Mouse (Mus musculus): ENCODE data around the gene Trcg1. TPM values are rescaled to one million over a fixed set of nuclear protein-coding genes. Genes with fewer than 3 reads are reported as not detected.

Gene Trcg1
- polyA plus RNA-seq, 1 experiment from 2014 or later = not detected

GRCm38 (mm10) chr9:57295666-57296065 lies 59.3 kb downstream of the Trcg1 start:
- no peak for TF ChIP-seq CTCF (IDR thresholded peaks at IDR 0.05; ENCODE audit: low read depth)
- WGBS = 67% methylated on average over 3 of the region's 3 CpGs
- no peak overlapping the region for H3K4me2 ChIP-seq
- no peaks in the 10 kb centered on the region for H3K36me3 ChIP-seq (ENCODE audit: insufficient read depth)
- no peaks in the 10 kb centered on the region for H3K27me3 ChIP-seq (ENCODE audit: insufficient read depth, low read length)
- no peak overlapping the region for H3K27ac ChIP-seq (ENCODE audit: low read depth)
- no peak overlapping the region for H3K4me3 ChIP-seq (ENCODE audit: low read depth, low read length)
- no peak overlapping the region for H3K9ac ChIP-seq
- DNase-seq = no peak
- H3K9me3 ChIP-seq (ENCODE audit: low read depth, low read length) = no peaks in the 10 kb centered on the region
- ATAC-seq (ENCODE audit: insufficient read depth) = no peak
- no peaks in the 10 kb centered on the region for H3K4me1 ChIP-seq (ENCODE audit: insufficient read depth)

GRCm38 (mm10) chr9:57296277-57296676 lies 59.9 kb downstream of the Trcg1 start:
- H3K36me3 ChIP-seq (ENCODE audit: insufficient read depth) = no peaks in the 10 kb centered on the region
- ATAC-seq (ENCODE audit: insufficient read depth) = no peak

GRCm38 (mm10) chr9:57297938-57298337 lies 61.6 kb downstream of the Trcg1 start:
- H3K27me3 ChIP-seq (ENCODE audit: insufficient read depth, low read length) = no peaks in the 10 kb centered on the region
- no peak overlapping the region for H3K4me2 ChIP-seq
- WGBS = 91% methylated on average over 2 of the region's 2 CpGs
- H3K4me3 ChIP-seq (ENCODE audit: low read depth, low read length) = no peak overlapping the region
- no peaks in the 10 kb centered on the region for H3K4me1 ChIP-seq (ENCODE audit: insufficient read depth)
- no peaks in the 10 kb centered on the region for H3K9me3 ChIP-seq (ENCODE audit: low read depth, low read length)
- H3K36me3 ChIP-seq (ENCODE audit: insufficient read depth) = no peaks in the 10 kb centered on the region
- H3K9ac ChIP-seq = no peak overlapping the region
- ATAC-seq (ENCODE audit: insufficient read depth) (no peak), DNase-seq (no peak)
- H3K27ac ChIP-seq (ENCODE audit: low read depth) = no peak overlapping the region
- TF ChIP-seq CTCF (IDR thresholded peaks at IDR 0.05; ENCODE audit: low read depth) = no peak

More at GRCm38 (mm10) chr9:57296277-57296676, 59.9 kb downstream of the Trcg1 start:
- H3K9ac ChIP-seq = no peak overlapping the region
- peak; percentile 30 for DNase-seq
- H3K9me3 ChIP-seq (ENCODE audit: low read depth, low read length) = no peaks in the 10 kb centered on the region
- H3K4me2 ChIP-seq = no peak overlapping the region
- 61% methylated on average over 8 of the region's 8 CpGs for WGBS
- no peak overlapping the region for H3K27ac ChIP-seq (ENCODE audit: low read depth)
- no peaks in the 10 kb centered on the region for H3K27me3 ChIP-seq (ENCODE audit: insufficient read depth, low read length)
- H3K4me3 ChIP-seq (ENCODE audit: low read depth, low read length) = no peak overlapping the region
- no peak for TF ChIP-seq CTCF (IDR thresholded peaks at IDR 0.05; ENCODE audit: low read depth)
- no peaks in the 10 kb centered on the region for H3K4me1 ChIP-seq (ENCODE audit: insufficient read depth)

Other genes with a start within 250 kb of the Trcg1 start
- 39.5 and 40.9 TPM in 2 replicates for gene Ptpn9, start 241.6 kb upstream of the Trcg1 start, polyA plus RNA-seq (2014; fragmentation: Nextera tagmentation; extraction: Ambion mirVana)
- 49.2 and 52.1 TPM in 2 replicates for gene Sin3a, start 164.5 kb upstream of the Trcg1 start, polyA plus RNA-seq (2014; fragmentation: Nextera tagmentation; extraction: Ambion mirVana)
- gene Man2c1, start 105.9 kb upstream of the Trcg1 start, polyA plus RNA-seq (2014; fragmentation: Nextera tagmentation; extraction: Ambion mirVana) = 44.2 and 45.2 TPM in 2 replicates
- 5.9 and 7.1 TPM in 2 replicates for gene Neil1, start 88.3 kb upstream of the Trcg1 start, polyA plus RNA-seq (2014; fragmentation: Nextera tagmentation; extraction: Ambion mirVana)
- gene Commd4, start 78.2 kb upstream of the Trcg1 start, polyA plus RNA-seq (2014; fragmentation: Nextera tagmentation; extraction: Ambion mirVana) = 78.5 and 79.2 TPM in 2 replicates
- gene 1700017B05Rik, start 26.1 kb downstream of the Trcg1 start, polyA plus RNA-seq (2014; fragmentation: Nextera tagmentation; extraction: Ambion mirVana) = 25.6 and 26.3 TPM in 2 replicates
- gene Ppcdc, start 203.6 kb downstream of the Trcg1 start, polyA plus RNA-seq (2014; fragmentation: Nextera tagmentation; extraction: Ambion mirVana) = 22.5 and 23.7 TPM in 2 replicates
- 4.4 and 4.9 TPM in 2 replicates for gene Scamp5, start 231.5 kb downstream of the Trcg1 start, polyA plus RNA-seq (2014; fragmentation: Nextera tagmentation; extraction: Ambion mirVana)

All from lung, embryonic 14.5 days (tissue).